8 mouse cellular contexts compared by ENCODE assay signal in genomic region chr6:88465181-88465920, GRCm38 (mm10). TPM values are rescaled to one million over a fixed set of nuclear protein-coding genes. Genes with fewer than 3 reads are reported as not detected.
DNase-seq lines count a peak whose midpoint lies in the region; ATAC-seq lines count a peak whose summit lies in the region.

Ruvbl1 (plus strand) TSS chr6:88465409.

- DNase-seq in ES-CJ7 (ENCODE audit: low read depth, low spot score): peak; percentile 99
- DNase-seq in cerebellum, adult 11 months: peak; percentile 89
- peak; percentile 98 for DNase-seq in forebrain, embryonic 14.5 days (ENCODE audit: low spot score)
- peak; percentile 87 to 93 for DNase-seq in heart, postnatal 14 days
- peak; percentile 93 for DNase-seq in layer of hippocampus, adult 11-12 months (ENCODE audit: low spot score)
- peak; percentile 93 to 95 for DNase-seq in lung, adult 18-20 months
- peak; percentile 96 for DNase-seq in testis, postnatal 14 days (ENCODE audit: low spot score)

- no peaks in the 10 kb centered on the region for H3K27me3 ChIP-seq in forebrain, embryonic 14.5 days (replicated peaks; ENCODE audit: control insufficient read depth, insufficient read depth, low read length)
- H3K27me3 ChIP-seq in neural tube, embryonic 15.5 days (replicated peaks): no peaks in the 10 kb centered on the region

- peak within 1 kb of the TSS; percentile 69 for H3K9ac ChIP-seq in forebrain, embryonic 14.5 days (ENCODE audit: low read length)
- H3K9ac ChIP-seq in neural tube, embryonic 15.5 days (replicated peaks): peak within 1 kb of the TSS; percentile 75

- ATAC-seq in forebrain, embryonic 14.5 days: peak; percentile 100
- ATAC-seq in neural tube, embryonic 15.5 days (ENCODE audit: low FRiP score): peak; percentile 100

- H3K4me2 ChIP-seq in forebrain, embryonic 14.5 days (ENCODE audit: low read length): peak within 1 kb of the TSS; percentile 73
- H3K4me2 ChIP-seq in neural tube, embryonic 15.5 days: peak within 1 kb of the TSS; percentile 86

- peak within 1 kb of the TSS; percentile 53 for H3K4me3 ChIP-seq in forebrain, embryonic 14.5 days (ENCODE audit: low read depth, low read length)
- peak within 1 kb of the TSS; percentile 70 for H3K4me3 ChIP-seq in neural tube, embryonic 15.5 days (replicated peaks)

- peaks cover 29% of the 10 kb centered on the region for H3K36me3 ChIP-seq in forebrain, embryonic 14.5 days (ENCODE audit: control insufficient read depth, insufficient read depth, low read length)
- peaks cover 24% of the 10 kb centered on the region for H3K36me3 ChIP-seq in neural tube, embryonic 15.5 days

- intact Hi-C loops in heart, postnatal 14 days (cut with DNase I): loop anchor here (2.0 kb wide), 1 partner anchor 19 kb away; the partner anchor contains the start of gene Eefsec

- no peak within 1 kb of the TSS for H3K27ac ChIP-seq in forebrain, embryonic 14.5 days (ENCODE audit: low read depth, low read length)
- H3K27ac ChIP-seq in neural tube, embryonic 15.5 days (replicated peaks): peak within 1 kb of the TSS; percentile 48; the same call in 1 of the 2 replicates

- under 1% methylated on average over 42 of the region's 42 CpGs for WGBS in forebrain, embryonic 14.5 days
- under 1% methylated on average over 42 of the region's 42 CpGs for WGBS in neural tube, embryonic 15.5 days

- no peaks in the 10 kb centered on the region for H3K9me3 ChIP-seq in forebrain, embryonic 14.5 days (replicated peaks; ENCODE audit: control insufficient read depth, low read length)
- no peaks in the 10 kb centered on the region for H3K9me3 ChIP-seq in neural tube, embryonic 15.5 days (replicated peaks)

- peaks cover 9% of the 10 kb centered on the region for H3K4me1 ChIP-seq in forebrain, embryonic 14.5 days (ENCODE audit: control insufficient read depth, insufficient read depth, low read length)
- peaks cover 19% of the 10 kb centered on the region for H3K4me1 ChIP-seq in neural tube, embryonic 15.5 days

RNA-seq across cellular contexts. Expression of gene Ruvbl1, which starts in this region (rescaled TPM):
- polyA plus RNA-seq in forebrain, embryonic 14.5 days (2014; fragmentation: Nextera tagmentation; extraction: Ambion mirVana): 145 and 146 TPM in 2 replicates
- 10 to 100 TPM; 18.7 to 18.9 TPM for total RNA-seq in heart, postnatal 14 days (2021)
- 89.9 and 109 TPM in 2 replicates for polyA plus RNA-seq in neural tube, embryonic 15.5 days (2015; fragmentation: Nextera tagmentation; extraction: Ambion mirVana)
